Mouse (Mus musculus) megakaryocyte progenitor cell, adult 5-6 weeks (primary cell): ENCODE measurements at regions not wholly inside any gene's neighbourhood (a gene's known extent, or its start where the extent isn't known, plus 50 kb on each side); places are given as distances from the start of the nearest gene placed in this dataset.

Experiments used
- ATAC-seq: replicated peaks from 2 replicates; pipeline ENCODE4 v1.8.0; 2016; ENCODE audit warnings: mild to moderate bottlenecking, moderate TSS enrichment, inconsistent platforms; ENCODE audit not compliant: poor library complexity

- no peak for ATAC-seq
These were observed 505.7 kb downstream of the 1810013L24Rik start for GRCm38 (mm10) chr16:9335626-9336025.

- ATAC-seq = no peak
These were observed 506.2 kb downstream of the 1810013L24Rik start for GRCm38 (mm10) chr16:9336063-9336462.

GRCm38 (mm10) chr16:9339456-9339855, 509.6 kb downstream of the 1810013L24Rik start:
- no peak for ATAC-seq

GRCm38 (mm10) chr16:9341245-9341644, 511.3 kb downstream of the 1810013L24Rik start:
- ATAC-seq = no peak

GRCm38 (mm10) chr16:9353811-9354210, 523.9 kb downstream of the 1810013L24Rik start:
- ATAC-seq = no peak

GRCm38 (mm10) chr16:9354331-9355030, 524.6 kb downstream of the 1810013L24Rik start:
- ATAC-seq = no peak

GRCm38 (mm10) chr16:9358651-9359050, 528.8 kb downstream of the 1810013L24Rik start:
- no peak for ATAC-seq

- no peak for ATAC-seq
These were observed 529.7 kb downstream of the 1810013L24Rik start for GRCm38 (mm10) chr16:9359399-9360135.

GRCm38 (mm10) chr16:9360741-9361255, 530.9 kb downstream of the 1810013L24Rik start:
- no peak for ATAC-seq

GRCm38 (mm10) chr16:9362116-9362515, 532.2 kb downstream of the 1810013L24Rik start:
- ATAC-seq = no peak

GRCm38 (mm10) chr16:9364105-9364504, 534.2 kb downstream of the 1810013L24Rik start:
- ATAC-seq = no peak

- ATAC-seq = no peak
These were observed 561.1 kb downstream of the 1810013L24Rik start for GRCm38 (mm10) chr16:9390986-9391385.

- ATAC-seq = no peak
These were observed 574.8 kb downstream of the 1810013L24Rik start for GRCm38 (mm10) chr16:9404736-9405135.

- no peak for ATAC-seq
These were observed 578.3 kb downstream of the 1810013L24Rik start for GRCm38 (mm10) chr16:9408196-9408595.

GRCm38 (mm10) chr16:9430509-9430908, 564.9 kb downstream of the Grin2a start:
- no peak for ATAC-seq

- ATAC-seq = no peak
These were observed 556.0 kb downstream of the Grin2a start for GRCm38 (mm10) chr16:9439300-9439856.

GRCm38 (mm10) chr16:9439891-9440290, 555.5 kb downstream of the Grin2a start:
- no peak for ATAC-seq

- ATAC-seq = no peak
These were observed 543.3 kb downstream of the Grin2a start for GRCm38 (mm10) chr16:9452058-9452457.

GRCm38 (mm10) chr16:9457574-9457973, 537.8 kb downstream of the Grin2a start:
- ATAC-seq = no peak

GRCm38 (mm10) chr16:9462497-9462896, 532.9 kb downstream of the Grin2a start:
- ATAC-seq = no peak

GRCm38 (mm10) chr16:9469394-9469793, 526.0 kb downstream of the Grin2a start:
- ATAC-seq = no peak

- ATAC-seq = no peak
These were observed 510.1 kb downstream of the Grin2a start for GRCm38 (mm10) chr16:9485291-9485690.
